Mouse (Mus musculus) macrophage (primary cell): ENCODE results near the gene Rnf217. TPM values are rescaled to one million over a fixed set of nuclear protein-coding genes. Genes with fewer than 3 reads are reported as not detected.

ENCODE experiments used
- H3K27ac ChIP-seq: fragments of 350-480 bp; formaldehyde crosslinking; 2 replicates; pipeline ENCODE4 v1.9.0; 2021
- H3K36me3 ChIP-seq: fragments of 350-480 bp; formaldehyde crosslinking; 2 replicates; pipeline ENCODE4 v1.9.0; 2021; ENCODE audit errors: inconsistent target
- H3K4me3 ChIP-seq: fragments of 350-480 bp; formaldehyde crosslinking; 2 replicates; pipeline ENCODE4 v1.9.0; 2021; ENCODE audit errors: inconsistent target
- H3K79me2 ChIP-seq: fragments of 350-480 bp; formaldehyde crosslinking; 2 replicates; pipeline ENCODE4 v1.9.0; 2021; ENCODE audit errors: inconsistent target
- WGBS: methylation state at CpG from one replicate; pipeline ENCODE4 v1.1.7; 2026; ENCODE audit warnings: inconsistent platforms; ENCODE audit not compliant: missing documents; 5-methylcytosine and 5-hydroxymethylcytosine counted together
- polyA plus RNA-seq: library from polyadenylated mRNA; stranded (reverse); fragments of 250-400 nt; gene quantifications from 3 replicates; pipeline ENCODE4 v1.2.4, GENCODE M21; 2018; ENCODE audit warnings: inconsistent platforms

Gene Rnf217
- polyA plus RNA-seq, 1 experiment from 2014 or later = 1.3 TPM

DNA sequence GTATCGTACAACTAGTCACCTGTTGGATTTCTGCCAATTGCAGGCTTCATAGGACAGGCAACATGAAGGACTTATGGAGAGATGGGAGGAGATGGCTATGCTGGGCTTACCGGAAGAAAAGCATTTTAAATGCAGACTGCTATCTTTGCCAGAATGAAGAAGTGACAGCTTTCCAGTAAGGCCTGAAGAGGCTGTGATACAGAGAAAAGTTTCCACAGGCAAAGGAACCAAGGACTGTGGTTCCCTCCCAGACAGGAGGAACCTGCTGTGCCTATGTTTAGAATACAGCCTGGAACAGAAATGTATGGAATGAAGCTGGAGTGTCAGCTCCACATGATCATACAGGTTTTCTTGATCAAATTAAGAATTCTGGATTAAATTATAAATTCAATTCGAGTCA is 70.3 kb downstream of the Rnf217 start:
- H3K36me3 ChIP-seq = no peaks in the 10 kb centered on the region
- 70% methylated on average over 3 of the region's 3 CpGs for WGBS
- H3K4me3 ChIP-seq = no peak overlapping the region
- H3K79me2 ChIP-seq = no peaks in the 10 kb centered on the region
- peak overlapping the region; percentile 28 for H3K27ac ChIP-seq

DNA sequence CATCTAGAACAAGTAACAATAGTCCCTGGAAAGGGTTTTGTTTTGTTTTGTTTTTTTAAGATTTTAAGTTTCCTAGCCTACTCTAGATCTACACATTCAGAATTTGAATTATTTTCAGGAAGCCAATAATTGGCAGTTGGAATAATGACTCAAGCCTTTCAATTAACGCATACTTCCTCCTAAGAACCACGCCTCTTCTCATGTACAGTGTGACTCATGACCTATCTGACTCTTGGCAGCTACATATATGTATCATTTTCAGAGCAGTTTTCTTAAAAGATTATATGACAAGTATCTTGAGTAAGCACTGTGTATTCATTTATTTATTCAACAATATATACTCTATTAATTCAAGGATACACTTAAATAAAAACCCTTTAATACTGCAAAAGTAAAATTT is 70.7 kb downstream of the Rnf217 start:
- no peaks in the 10 kb centered on the region for H3K79me2 ChIP-seq
- no peaks in the 10 kb centered on the region for H3K36me3 ChIP-seq
- no peak overlapping the region for H3K4me3 ChIP-seq
- 11% methylated on average over 2 of the region's 2 CpGs for WGBS
- H3K27ac ChIP-seq = peak overlapping the region; percentile 28; the same call in 1 of the 2 replicates

DNA sequence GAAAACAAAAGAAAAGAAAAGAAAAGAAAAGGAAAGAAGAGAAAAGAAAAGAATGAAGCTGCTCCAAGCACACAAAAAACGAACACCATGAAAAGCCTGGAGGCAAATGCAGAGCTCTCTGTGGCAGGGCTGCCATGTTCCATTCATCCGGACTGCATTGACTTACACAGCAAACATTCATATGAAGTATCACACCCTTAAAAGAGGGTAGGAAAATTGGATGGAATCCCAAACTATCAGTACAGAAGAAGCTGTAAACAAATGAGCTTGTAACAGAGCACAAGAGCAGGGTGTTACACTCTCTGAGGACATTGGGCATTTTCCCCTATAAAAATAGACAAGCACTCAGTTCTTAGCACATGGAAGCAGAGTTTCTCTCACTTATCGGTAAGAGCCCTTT is 71.8 kb downstream of the Rnf217 start:
- H3K36me3 ChIP-seq = no peaks in the 10 kb centered on the region
- H3K4me3 ChIP-seq = no peak overlapping the region
- H3K27ac ChIP-seq = no peak overlapping the region
- H3K79me2 ChIP-seq = no peaks in the 10 kb centered on the region
- WGBS = 92% methylated on average over 3 of the region's 3 CpGs

DNA sequence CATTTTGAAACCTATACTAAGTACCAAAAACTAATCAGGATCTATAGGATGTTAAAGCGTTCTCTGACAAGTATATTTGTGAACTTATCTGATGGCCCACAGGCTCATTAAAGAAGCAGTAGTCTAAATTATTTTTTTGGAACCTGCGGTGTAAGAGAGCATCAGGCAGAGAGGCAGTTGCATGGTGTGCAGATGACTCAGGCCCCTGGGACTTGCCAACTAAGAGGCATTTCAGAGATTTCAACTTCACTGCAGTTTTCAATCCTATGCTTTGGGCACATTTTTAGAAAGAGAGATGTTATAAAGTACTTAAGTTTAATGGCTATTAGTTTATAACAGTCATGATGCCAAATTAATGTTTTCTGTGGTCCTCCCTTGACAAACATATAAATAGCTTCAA is 73.9 kb downstream of the Rnf217 start:
- Histone ChIP-seq H3K4me3 (no peak overlapping the region), H3K36me3 (no peaks in the 10 kb centered on the region), H3K79me2 (no peaks in the 10 kb centered on the region), H3K27ac (no peak overlapping the region)
- WGBS = 100% methylated on average over 2 of the region's 2 CpGs

DNA sequence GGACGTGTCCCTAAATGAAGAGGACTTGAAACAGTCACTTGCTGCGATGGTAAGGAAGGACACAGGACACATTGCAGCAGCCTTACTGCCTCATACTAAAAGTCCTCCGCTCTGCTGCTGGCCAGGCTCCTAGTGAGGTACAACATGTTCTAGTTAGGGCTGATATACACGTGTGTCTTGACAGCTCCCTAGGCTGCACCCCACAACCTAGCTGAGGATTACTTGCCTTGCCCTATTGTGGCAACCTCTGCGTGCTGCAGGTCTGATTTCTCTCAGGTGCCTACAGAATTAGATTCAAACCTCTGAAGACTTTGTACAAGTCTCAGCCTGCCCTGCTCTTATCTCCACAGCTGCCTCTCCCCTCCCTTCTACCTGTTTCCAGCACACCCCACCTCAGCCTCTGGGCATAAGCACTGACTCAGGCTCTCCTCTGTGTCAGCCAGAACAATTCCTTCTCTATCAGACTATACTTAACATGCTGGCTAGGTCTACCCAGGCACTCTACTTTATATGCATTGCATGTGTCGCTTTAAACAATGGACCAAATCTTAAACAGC is 75.6 kb downstream of the Rnf217 start:
- WGBS = 96% methylated on average over 6 of the region's 6 CpGs
- Histone ChIP-seq H3K4me3 (no peak overlapping the region), H3K27ac (no peak overlapping the region), H3K79me2 (no peaks in the 10 kb centered on the region), H3K36me3 (no peaks in the 10 kb centered on the region)

DNA sequence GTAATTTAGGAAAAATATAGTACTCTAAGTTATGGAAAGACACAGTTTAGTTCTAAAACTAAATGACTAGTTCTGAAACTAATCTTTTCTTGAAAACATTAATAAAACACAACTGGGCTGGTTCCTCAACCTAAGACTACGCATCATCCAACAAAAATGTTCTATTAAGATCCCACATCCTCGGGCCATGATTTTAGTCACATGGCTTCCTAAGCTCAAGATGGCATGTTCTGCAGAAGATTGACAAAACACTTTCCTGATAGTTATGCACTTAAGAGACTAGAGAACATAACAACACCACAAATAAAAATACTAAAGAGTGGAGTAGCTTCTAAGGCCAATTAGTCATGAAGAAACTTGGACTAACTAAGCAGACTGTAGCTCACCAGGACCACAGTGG is 76.2 kb downstream of the Rnf217 start:
- 94% methylated on average over 2 of the region's 2 CpGs for WGBS
- H3K4me3 ChIP-seq = no peak overlapping the region
- H3K79me2 ChIP-seq = no peaks in the 10 kb centered on the region
- no peak overlapping the region for H3K27ac ChIP-seq
- H3K36me3 ChIP-seq = no peaks in the 10 kb centered on the region

DNA sequence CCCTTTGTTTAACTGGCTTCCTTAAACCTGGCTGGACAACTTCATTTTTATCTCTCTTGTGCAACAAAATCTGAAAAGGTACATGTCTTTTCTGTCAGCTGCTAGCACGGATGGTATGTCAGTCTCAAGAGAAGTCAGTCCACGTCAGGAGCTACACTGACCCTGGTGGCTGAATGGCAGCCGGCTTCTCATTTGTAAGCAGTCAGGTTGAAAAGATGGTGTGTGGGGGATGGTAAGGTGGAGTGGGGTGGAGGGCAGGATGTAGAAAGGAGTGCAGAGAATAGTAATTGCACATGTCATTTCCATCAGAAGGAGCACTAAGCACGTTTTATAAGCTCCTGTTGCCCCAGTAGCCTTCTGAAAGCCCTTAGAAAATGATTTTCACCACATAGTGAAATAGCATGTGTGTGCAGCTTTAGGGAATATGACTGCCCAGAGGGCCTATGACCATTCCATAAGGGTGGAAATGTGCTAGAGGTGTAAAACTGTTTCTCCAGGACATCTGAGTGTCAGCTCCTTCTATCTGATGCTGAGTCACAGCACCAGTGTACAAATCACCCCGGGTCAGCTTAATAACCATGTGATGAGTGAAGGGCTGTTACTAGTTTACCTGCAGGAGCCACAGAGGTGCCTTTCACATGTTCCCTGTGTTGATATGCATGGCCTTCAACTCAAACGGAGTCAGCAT is 80.5 kb downstream of the Rnf217 start:
- WGBS = 91% methylated on average over 5 of the region's 6 CpGs
- H3K4me3 ChIP-seq = no peak overlapping the region
- no peaks in the 10 kb centered on the region for H3K79me2 ChIP-seq
- H3K36me3 ChIP-seq = no peaks in the 10 kb centered on the region
- H3K27ac ChIP-seq = no peak overlapping the region

DNA sequence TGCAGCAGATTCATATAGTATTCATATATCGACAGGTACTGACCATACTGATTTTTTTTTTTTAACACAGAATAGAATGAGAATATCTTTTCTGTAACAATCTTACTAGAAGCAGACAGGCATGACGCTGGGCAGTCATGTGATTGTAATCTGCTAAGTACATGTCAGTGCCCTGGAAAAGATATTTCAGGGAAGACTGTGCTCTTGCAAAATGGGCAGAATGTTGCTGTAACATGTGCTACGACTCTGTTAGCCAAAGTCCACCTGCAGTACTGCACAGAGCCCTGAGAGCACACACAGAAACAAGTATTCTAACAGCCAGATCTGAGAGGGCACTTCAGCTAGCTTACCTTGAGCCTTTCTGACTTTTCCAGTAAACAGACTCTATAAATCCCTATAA is 83.3 kb downstream of the Rnf217 start:
- Histone ChIP-seq H3K27ac (no peak overlapping the region), H3K4me3 (no peak overlapping the region), H3K36me3 (no peaks in the 10 kb centered on the region), H3K79me2 (no peaks in the 10 kb centered on the region)
- WGBS = 90% methylated on average over 3 of the region's 3 CpGs

DNA sequence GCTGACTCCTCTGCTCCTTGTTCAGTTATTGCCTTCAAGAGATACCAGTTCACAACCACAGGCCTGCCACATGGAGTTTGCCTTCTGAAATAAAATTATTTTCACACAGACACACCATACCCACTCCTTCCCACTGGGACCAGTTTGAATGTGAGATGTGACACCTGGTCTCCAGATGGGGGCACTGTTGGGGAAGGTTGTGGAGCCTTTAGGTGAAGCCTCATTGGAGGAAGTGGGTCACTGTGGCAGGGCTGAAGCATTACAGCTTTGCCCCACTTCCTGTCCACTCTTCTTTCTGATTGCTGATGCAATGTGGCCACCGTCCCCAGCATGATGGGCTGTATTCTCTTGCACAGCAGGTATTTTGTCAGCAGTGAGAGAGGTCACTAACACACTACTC is 89.6 kb downstream of the Rnf217 start:
- 8% methylated on average over 1 of the region's 1 CpGs for WGBS
- Histone ChIP-seq H3K27ac (no peak overlapping the region), H3K79me2 (no peaks in the 10 kb centered on the region), H3K4me3 (no peak overlapping the region), H3K36me3 (no peaks in the 10 kb centered on the region)

DNA sequence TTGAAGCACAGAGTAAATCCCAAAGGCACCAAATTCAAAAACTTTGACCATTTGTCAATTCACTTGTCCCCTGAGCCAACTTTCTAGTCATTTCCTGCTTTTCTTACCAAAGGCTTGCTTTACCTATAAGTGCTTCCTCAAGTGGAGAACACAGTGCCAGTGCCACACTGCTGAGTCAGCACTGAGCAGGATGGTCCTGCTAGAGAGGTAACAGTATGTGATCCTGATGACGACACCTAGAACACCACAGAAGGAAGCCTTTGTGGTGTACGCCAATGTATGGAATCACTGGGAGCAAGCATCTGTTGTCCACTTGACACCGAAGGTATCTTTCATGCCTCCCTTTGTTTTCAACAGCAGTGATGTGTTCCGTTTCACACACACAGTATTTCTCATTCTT is 90.8 kb downstream of the Rnf217 start:
- no peaks in the 10 kb centered on the region for H3K79me2 ChIP-seq
- no peak overlapping the region for H3K27ac ChIP-seq
- 77% methylated on average over 4 of the region's 4 CpGs for WGBS
- H3K36me3 ChIP-seq = no peaks in the 10 kb centered on the region
- no peak overlapping the region for H3K4me3 ChIP-seq

DNA sequence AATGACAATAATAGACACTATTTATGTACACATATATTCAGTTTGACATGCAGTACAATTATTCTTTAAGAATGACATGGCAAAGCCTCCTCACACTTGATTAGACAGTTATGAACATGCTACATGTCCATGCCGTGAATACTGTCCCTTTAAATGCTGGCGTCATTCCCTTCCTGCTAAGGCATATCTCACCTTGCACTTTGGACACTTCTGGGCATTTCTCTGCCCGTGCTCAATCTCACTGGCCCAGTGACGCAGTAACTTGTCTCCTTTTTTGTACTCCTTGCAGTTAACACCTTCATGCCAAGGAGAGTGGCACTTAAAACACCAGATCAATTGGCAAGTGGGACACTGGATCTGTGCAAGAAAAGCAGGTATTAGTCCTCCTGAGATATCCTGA is 91.8 kb downstream of the Rnf217 start:
- 94% methylated on average over 4 of the region's 4 CpGs for WGBS
- Histone ChIP-seq H3K4me3 (no peak overlapping the region), H3K27ac (no peak overlapping the region), H3K79me2 (no peaks in the 10 kb centered on the region), H3K36me3 (no peaks in the 10 kb centered on the region)

DNA sequence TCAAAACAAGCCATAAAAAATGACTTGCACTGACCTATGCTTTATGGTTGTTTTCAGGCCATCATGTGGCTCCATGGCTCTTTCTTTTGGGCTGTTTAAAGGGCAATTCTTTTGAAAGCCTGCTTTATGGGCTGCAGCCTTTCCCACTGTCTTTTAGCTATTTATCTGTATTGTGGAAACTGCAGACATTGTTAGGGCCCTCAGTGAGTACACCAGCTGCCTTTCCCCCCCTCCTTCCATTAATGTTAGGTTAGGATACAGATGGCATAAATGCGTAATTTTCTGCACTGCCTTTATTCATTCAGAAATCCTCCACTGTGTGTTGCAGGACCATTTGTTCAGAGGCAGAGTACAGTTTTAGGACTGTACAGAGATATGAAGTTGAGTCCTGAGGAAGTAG is 93.1 kb downstream of the Rnf217 start:
- Histone ChIP-seq H3K36me3 (no peaks in the 10 kb centered on the region), H3K27ac (no peak overlapping the region), H3K79me2 (no peaks in the 10 kb centered on the region), H3K4me3 (no peak overlapping the region)
- 100% methylated on average over 1 of the region's 1 CpGs for whole genome bisulfite sequencing

DNA sequence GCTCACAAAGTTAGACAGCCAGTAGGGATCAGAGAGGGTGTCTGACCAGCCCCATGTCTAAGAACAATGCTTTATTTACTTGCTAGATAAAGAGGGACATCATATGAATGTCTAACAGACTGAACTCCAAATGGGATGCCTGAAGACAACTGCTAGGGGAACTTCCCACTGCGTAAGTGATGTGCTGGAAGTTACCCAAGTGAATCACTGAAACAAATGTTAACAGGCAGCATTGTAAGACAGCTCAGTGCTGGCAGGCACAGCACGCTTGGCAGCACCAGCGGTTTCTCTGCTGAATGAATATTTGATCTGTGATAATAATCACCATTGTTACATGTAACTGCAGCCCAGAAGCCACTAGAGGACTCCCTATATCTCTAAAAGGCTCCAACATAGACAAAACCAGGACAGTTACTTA is 104.8 kb downstream of the Rnf217 start:
- no peaks in the 10 kb centered on the region for H3K36me3 ChIP-seq
- 96% methylated on average over 3 of the region's 3 CpGs for WGBS
- H3K79me2 ChIP-seq = no peaks in the 10 kb centered on the region
- no peak overlapping the region for H3K4me3 ChIP-seq
- no peak overlapping the region for H3K27ac ChIP-seq

DNA sequence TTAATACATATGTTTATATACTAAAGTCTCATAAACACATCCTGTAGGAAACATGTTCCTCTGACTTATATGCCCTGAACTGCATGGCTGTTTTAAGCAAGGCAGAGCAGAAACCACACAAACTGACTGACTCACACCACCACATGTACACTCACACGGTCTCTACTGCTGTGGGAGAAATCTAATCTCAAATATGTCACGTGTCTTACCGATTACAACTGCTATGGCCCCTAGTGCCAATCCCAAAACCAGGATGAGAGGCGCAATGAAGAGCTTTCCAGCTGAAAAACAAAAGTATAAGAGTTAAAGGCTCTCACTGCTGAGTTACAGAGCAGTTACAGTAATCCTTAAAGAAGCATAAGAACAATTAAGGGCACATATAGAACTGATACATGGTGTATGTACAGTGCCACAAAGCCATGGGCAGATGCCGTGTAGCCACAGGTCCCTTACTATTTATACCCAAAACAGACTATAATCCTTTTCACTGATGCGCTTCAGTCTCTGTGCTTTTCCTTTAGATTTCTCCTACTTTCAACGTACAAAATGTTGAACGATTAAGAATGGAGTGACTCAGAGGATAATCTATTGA is 105.3 kb downstream of the Rnf217 start:
- no peak overlapping the region for H3K4me3 ChIP-seq
- H3K36me3 ChIP-seq = no peaks in the 10 kb centered on the region
- H3K79me2 ChIP-seq = no peaks in the 10 kb centered on the region
- 94% methylated on average over 8 of the region's 8 CpGs for WGBS
- no peak overlapping the region for H3K27ac ChIP-seq

DNA sequence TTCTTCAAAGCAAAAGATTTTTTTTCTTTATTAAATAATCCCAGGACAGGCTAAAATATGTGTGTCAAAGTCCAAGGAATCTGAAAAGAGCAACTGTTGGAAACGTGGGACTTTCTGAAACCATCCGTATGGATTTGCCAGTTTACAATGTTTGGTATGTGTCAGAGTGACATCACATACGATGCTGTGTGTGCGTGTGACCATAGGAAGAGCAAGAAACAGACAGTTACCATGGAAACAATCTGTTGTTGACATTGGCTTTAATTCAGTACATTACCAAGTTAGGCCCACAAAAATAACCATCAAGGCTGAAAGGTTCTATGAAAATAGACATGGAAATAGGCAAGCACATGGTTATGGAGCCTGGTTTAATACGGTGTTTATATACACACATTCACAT is 107.3 kb downstream of the Rnf217 start:
- no peak overlapping the region for H3K27ac ChIP-seq
- no peaks in the 10 kb centered on the region for H3K79me2 ChIP-seq
- H3K36me3 ChIP-seq = no peaks in the 10 kb centered on the region
- 91% methylated on average over 5 of the region's 5 CpGs for WGBS
- no peak overlapping the region for H3K4me3 ChIP-seq
